Mouse (Mus musculus): Measurements from ENCODE around the gene Gm20388. TPM values are rescaled to one million over a fixed set of nuclear protein-coding genes. Genes with fewer than 3 reads are reported as not detected.

The Gm20388 gene
- total RNA-seq, 2 experiments from 2014 or later = 10.3 to 10.6 TPM

DNA sequence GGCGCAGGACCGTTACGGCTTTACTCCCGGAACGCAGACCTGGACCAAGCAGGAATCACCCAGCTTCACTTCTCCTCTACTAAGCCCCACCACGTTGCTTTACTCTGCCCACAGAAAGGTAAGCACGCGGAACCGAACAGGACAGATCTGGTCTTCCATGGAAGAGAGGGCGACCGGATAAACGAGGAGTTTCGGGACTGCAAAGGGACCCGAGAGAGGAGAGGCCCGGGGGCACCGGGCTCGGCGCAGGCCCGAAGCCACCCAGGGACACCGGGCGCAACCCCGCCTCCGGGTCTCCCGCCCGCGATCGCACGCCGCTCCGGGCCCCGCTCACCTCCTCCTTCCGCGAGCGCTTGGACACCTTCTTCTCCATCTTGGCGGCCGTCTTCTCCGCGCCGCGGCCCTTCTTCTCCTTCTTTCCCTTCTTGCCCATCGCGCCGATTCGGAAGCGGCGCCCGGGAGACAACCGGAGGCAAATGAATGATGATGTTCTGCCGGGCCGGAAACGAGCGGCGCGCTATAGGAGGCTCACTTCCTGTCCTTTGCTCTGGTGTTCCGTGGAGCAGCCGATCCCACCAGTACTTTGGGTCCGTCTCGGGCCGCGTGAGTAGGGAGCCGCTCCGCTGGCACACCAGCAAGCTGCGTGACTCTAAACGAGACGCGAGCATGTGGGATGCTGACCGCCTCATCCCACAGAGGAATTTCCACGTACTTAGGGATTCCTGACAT is 1918.6 kb downstream of the Gm20388 start, which contains the start of gene Klhdc4:
TSS of gene Klhdc4 (minus strand) at position 522 of the 729 bp plus-strand sequence.
- intact Hi-C loops (cut with DNase I) = loop anchor here (5.0 kb wide), 1 partner anchor 97 kb away; no protein-coding TSS in a partner anchor
- peak; percentile 90 to 92 for DNase-seq (ENCODE audit: low spot score in 2 of 2)

DNA sequence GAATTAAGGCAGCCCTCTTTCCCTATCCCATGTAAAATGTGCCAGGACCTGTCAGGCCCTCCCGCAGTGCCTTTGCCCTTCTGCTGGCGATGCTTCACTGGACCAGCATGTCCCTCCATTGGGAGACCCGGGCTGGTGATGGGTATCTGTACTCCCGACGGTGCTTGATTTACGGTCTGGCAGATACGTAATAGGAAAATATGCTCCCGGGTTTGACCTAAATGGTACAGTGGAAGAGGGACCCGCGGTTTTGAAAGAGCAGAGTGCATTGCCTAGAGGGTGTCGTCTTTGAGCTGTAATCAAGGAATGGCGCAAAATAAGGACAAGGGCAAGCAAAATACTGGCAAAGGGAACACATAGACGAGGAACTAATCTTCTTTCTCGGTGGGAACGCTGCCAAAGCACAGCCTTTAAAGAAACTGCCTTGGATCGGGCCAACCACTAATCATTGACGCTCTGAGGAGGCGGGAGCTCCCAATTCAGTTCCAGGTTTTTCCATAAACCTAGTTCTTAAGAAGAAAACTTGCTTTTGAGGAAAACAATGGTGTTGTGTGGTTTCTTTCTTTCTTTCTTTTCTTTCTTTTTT is 1919.2 kb downstream of the Gm20388 start:
- intact Hi-C loops (cut with DNase I) = loop anchor here (5.0 kb wide), 2 partner anchors 98 to 113 kb away; no protein-coding TSS in a partner anchor

DNA sequence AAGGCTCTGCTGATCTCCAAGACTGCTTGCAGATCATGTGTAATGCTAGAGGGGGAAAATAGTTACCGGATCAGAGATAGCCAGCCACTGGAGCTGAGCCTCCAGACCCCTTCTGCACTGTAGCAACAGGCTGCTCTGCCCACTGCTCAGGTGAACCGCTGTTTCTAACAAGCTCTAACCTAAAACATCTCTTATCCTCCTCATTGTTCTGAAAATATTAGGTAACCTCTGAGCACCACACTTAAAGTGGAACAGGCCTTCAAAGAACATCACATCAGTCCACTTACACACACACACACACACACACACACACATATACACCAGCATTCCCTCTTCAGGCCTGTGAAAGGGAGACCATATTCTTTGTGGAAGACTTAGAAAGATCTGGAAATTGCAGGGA is 1921.4 kb downstream of the Gm20388 start:
- intact Hi-C loops (cut with DNase I) = loop anchor here (5.0 kb wide), 1 partner anchor 115 kb away; no protein-coding TSS in a partner anchor
- no peak for DNase-seq (ENCODE audit: low spot score in 2 of 2)

More for the DNA sequence above, 1919.2 kb downstream of the Gm20388 start:
- no peak for DNase-seq (ENCODE audit: low spot score in 2 of 2)

GRCm38 (mm10) chr8:121832503-121832902 is 1921.9 kb downstream of the Gm20388 start:
- peak; percentile 50 to 71 for DNase-seq (ENCODE audit: low spot score in 2 of 2)
- intact Hi-C loops (cut with DNase I) = loop anchor here (5.0 kb wide), 1 partner anchor 115 kb away; no protein-coding TSS in a partner anchor

DNA sequence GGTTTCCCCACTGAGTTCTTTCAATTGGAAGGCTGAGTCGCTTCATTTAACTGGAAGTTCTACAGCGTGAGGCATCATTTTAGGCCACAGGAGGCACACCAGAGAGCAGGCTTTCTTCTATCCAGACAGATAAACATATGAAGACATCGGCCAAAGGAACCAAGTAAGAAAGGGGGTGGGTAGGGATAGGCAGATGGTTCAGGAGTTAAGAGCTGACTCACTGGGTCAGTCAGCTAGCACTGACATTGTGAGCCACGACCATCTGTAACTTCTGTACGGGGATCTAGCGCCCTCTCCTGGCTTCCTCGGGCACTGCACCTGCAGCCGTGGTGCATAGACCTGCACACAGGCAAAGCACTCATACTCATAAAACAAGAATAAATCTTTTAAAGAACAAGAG is 1930.6 kb downstream of the Gm20388 start:
- intact Hi-C loops (cut with DNase I) = no loop called here
- peak; percentile 67 to 73 for DNase-seq (ENCODE audit: low spot score in 2 of 2)

GRCm38 (mm10) chr8:121842064-121842955 is 1931.7 kb downstream of the Gm20388 start:
- DNase-seq (ENCODE audit: low spot score in 2 of 2) = no peak
- intact Hi-C loops (cut with DNase I) = no loop called here

GRCm38 (mm10) chr8:121843184-121843733 is 1932.6 kb downstream of the Gm20388 start:
- intact Hi-C loops (cut with DNase I) = no loop called here
- DNase-seq (ENCODE audit: low spot score in 2 of 2) = no peak

GRCm38 (mm10) chr8:121844765-121845164 is 1934.1 kb downstream of the Gm20388 start:
- intact Hi-C loops (cut with DNase I) = no loop called here
- no peak for DNase-seq (ENCODE audit: low spot score in 2 of 2)

- DNase-seq (ENCODE audit: low spot score in 2 of 2) = no peak
- intact Hi-C loops (cut with DNase I) = no loop called here
Measured at GRCm38 (mm10) chr8:121846815-121847214, 1936.2 kb downstream of the Gm20388 start.

GRCm38 (mm10) chr8:121847261-121847822 is 1936.7 kb downstream of the Gm20388 start:
- no peak for DNase-seq (ENCODE audit: low spot score in 2 of 2)
- intact Hi-C loops (cut with DNase I) = no loop called here

DNA sequence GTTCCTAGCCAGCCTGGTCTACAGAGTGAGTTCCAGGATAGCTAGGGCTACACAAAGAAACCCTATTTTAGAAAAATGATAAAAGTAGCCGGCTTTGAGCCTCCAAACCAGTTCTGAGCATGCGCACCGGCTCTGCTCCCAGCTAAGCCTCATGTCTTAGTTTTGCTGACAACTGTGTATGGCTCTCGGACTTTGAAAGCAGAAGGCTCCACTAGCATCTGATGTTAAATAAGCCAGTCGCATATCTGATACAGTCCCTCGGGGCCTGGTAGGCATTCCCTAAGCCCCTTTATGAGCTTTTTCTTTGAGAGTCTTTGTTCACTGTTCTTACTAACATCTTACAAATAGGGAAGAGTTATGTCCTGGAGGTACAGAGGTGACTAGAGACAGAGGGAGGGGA is 1937.3 kb downstream of the Gm20388 start:
- DNase-seq (ENCODE audit: low spot score in 2 of 2) = no peak
- intact Hi-C loops (cut with DNase I) = no loop called here

- intact Hi-C loops (cut with DNase I) = no loop called here
- DNase-seq (ENCODE audit: low spot score in 2 of 2) = no peak
Measured at GRCm38 (mm10) chr8:121848495-121848894, 1937.9 kb downstream of the Gm20388 start.

DNA sequence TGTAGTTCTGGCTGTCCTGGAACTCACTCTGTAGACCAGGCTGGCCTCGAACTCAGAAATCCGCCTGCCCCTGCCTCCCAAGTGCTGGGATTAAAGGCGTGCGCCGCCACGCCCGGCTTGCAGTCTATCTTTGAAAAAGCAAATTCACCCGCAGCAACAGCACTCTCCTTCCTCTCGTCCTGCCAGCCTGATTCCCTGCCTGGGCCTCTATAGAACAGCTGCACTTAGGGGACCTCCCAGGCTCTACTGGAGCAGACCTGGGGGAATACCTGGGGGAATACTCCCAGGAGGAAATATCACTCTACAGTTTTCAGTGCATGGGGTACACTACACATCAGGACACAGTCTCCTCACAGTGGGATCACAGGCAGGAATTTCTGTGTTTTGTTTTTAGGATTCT is 1938.7 kb downstream of the Gm20388 start:
- no peak for DNase-seq (ENCODE audit: low spot score in 2 of 2)
- intact Hi-C loops (cut with DNase I) = no loop called here

- intact Hi-C loops (cut with DNase I) = loop anchor here (1.0 to 5.0 kb wide), 2 partner anchors 59 to 77 kb away; no protein-coding TSS in a partner anchor
- DNase-seq (ENCODE audit: low spot score in 2 of 2) = peak; percentile 65
Measured at GRCm38 (mm10) chr8:121850018-121850417, 1939.4 kb downstream of the Gm20388 start.

DNA sequence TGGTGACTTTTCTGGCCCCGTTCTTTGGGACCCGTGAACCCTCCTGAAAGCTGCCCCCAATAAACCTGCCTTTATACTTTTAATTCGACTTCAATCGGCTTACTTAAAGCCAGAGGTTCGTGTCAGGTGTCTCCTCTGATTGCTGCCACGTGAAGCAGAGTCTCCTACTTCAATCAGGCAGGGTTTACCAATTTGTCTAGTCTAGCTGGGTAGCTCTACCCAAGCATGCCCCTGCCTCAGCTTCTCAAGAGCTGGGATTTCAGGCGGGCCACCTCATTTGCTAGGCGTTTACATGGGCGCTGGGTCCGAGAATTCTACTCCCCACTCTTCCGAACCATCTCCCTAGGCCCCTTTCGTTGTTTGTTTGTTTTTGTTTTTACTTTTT is 1939.8 kb downstream of the Gm20388 start:
- no peak for DNase-seq (ENCODE audit: low spot score in 2 of 2)
- intact Hi-C loops (cut with DNase I) = loop anchor here (1.0 to 5.0 kb wide), 2 partner anchors 59 to 77 kb away; no protein-coding TSS in a partner anchor

DNA sequence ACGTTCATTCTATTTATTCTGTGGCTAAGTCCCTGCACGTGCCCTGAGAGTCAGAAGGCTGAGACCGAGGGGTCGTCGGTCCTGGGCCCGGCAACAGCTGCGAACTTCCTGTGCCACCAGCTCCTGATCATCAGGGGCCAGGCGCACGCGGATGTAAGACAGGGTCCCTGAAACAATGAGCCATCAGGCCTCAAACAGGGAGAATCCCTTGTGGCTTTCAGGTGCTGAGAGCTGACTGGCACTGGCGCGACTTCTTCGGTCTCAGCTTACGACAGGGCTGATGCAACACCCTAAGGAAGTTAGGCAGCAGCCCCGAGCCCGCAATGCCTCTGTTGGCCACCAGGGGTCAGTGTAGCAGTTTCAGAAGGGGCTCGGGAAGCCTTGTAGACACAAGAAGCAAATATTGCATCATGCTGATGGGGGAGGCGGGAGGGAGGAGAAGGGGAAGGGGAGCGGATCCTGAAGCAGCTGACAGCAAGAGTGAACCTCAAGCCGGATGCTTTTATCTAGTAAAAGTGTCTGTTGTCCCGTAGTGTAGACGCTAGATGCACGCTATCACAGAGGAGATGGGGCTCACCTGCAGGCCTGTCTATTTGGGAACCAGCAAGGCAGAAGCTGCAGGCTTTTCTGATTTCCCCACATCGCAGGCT is 1940.3 kb downstream of the Gm20388 start:
- intact Hi-C loops (cut with DNase I) = loop anchor here (1.0 to 5.0 kb wide), 2 partner anchors 58 to 76 kb away; no protein-coding TSS in a partner anchor
- DNase-seq (ENCODE audit: low spot score in 2 of 2) = peak; percentile 95 to 96

DNA sequence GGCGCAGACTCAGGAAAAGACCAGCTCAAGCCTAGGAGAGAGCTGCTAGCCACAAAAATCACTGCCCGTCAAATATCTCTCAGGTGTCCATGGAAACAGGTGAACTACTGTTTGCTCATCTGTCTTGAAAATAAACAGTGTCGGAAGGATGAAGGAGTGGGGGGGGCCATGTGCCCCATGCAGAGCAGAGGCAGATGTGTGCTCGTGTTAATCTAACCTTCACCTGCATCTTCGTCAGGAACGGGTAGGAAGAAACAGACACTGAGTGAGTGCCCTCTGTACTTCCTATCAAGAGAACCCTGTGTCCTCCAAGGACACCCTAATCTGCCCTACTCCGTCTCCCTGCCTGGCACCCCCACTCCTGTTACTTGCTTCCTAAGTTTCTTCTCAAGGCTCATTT is 1941.1 kb downstream of the Gm20388 start:
- no peak for DNase-seq (ENCODE audit: low spot score in 2 of 2)
- intact Hi-C loops (cut with DNase I) = loop anchor here (5.0 kb wide), 1 partner anchor 76 kb away; no protein-coding TSS in a partner anchor

DNA sequence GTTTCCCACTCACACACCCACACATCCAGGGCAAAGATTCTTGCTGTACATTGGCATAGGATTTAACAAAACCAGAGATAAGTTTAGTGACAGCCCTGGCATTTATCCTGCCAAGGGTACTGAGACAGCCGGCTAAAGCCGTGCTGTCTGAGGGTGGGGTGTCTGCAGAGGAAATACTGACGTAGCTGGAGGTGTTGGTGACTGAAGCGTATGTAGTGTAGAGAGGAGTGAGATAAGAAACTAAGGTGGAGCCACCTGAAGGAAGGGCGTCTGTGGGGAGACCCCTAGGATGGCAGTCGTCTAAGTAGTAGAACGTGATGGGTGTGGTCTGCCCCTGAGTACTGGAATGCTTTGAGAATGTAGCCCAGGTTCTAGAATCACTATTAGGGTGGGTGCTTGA is 1941.8 kb downstream of the Gm20388 start:
- intact Hi-C loops (cut with DNase I) = loop anchor here (5.0 kb wide), 1 partner anchor 75 kb away; no protein-coding TSS in a partner anchor
- DNase-seq (ENCODE audit: low spot score in 2 of 2) = no peak
